Mouse (Mus musculus): ENCODE measurements around the gene Olfr38. TPM values are rescaled to one million over a fixed set of nuclear protein-coding genes. Genes with fewer than 3 reads are reported as not detected.

Olfr38 gene
- polyA plus RNA-seq (2015; fragmentation: Nextera tagmentation; extraction: Ambion mirVana) = not detected in 2 replicates

GRCm38 (mm10) chr6:42756104-42756503, at the start of gene Olfr38:
Gene Olfr38 (plus strand): TSS chr6:42756404.
- 74% methylated on average over 1 of the region's 1 CpGs for WGBS
- no peak for ATAC-seq (replicated peaks; ENCODE audit: extremely low read depth, insufficient read depth, low FRiP score)

GRCm38 (mm10) chr6:42709291-42710211, 46.7 kb upstream of the Olfr38 start, which contains the start of gene Tcaf1:
Gene Tcaf1 (minus strand): TSS chr6:42710088.
- no peaks in the 10 kb centered on the region for H3K9me3 ChIP-seq (replicated peaks; ENCODE audit: control insufficient read depth, low read length)
- peaks cover 7% of the 10 kb centered on the region for H3K4me1 ChIP-seq (ENCODE audit: control insufficient read depth, insufficient read depth, low read length)
- peak; percentile 98 for ATAC-seq (replicated peaks; ENCODE audit: extremely low read depth, insufficient read depth, low FRiP score)
- peak within 1 kb of the TSS; percentile 87 for H3K4me3 ChIP-seq (ENCODE audit: low read length)
- 3% methylated on average over 28 of the region's 28 CpGs for WGBS
- peak within 1 kb of the TSS; percentile 80 for H3K4me2 ChIP-seq (ENCODE audit: low read depth, low read length)
- no peaks in the 10 kb centered on the region for H3K36me3 ChIP-seq (ENCODE audit: control insufficient read depth, insufficient read depth)
- H3K27me3 ChIP-seq (ENCODE audit: control insufficient read depth, insufficient read depth, low read length) = no peaks in the 10 kb centered on the region
- H3K27ac ChIP-seq (ENCODE audit: low read length) = peak within 1 kb of the TSS; percentile 81
- peak within 1 kb of the TSS; percentile 90 for H3K9ac ChIP-seq (ENCODE audit: low read length)

More at GRCm38 (mm10) chr6:42756104-42756503, at the start of gene Olfr38:
- Histone ChIP-seq H3K27me3 (ENCODE audit: control insufficient read depth, insufficient read depth, low read length) (no peaks in the 10 kb centered on the region), H3K9me3 (replicated peaks; ENCODE audit: control insufficient read depth, low read length) (no peaks in the 10 kb centered on the region), H3K4me2 (ENCODE audit: low read depth, low read length) (no peak within 1 kb of the TSS), H3K27ac (ENCODE audit: low read length) (no peak within 1 kb of the TSS), H3K4me3 (ENCODE audit: low read length) (no peak within 1 kb of the TSS), H3K36me3 (ENCODE audit: control insufficient read depth, insufficient read depth) (no peaks in the 10 kb centered on the region), H3K9ac (ENCODE audit: low read length) (no peak within 1 kb of the TSS), H3K4me1 (ENCODE audit: control insufficient read depth, insufficient read depth, low read length) (no peaks in the 10 kb centered on the region)

- Histone ChIP-seq H3K4me3 (ENCODE audit: low read length) (no peak overlapping the region), H3K27ac (ENCODE audit: low read length) (no peak overlapping the region), H3K4me1 (ENCODE audit: control insufficient read depth, insufficient read depth, low read length) (no peaks in the 10 kb centered on the region), H3K9me3 (replicated peaks; ENCODE audit: control insufficient read depth, low read length) (no peaks in the 10 kb centered on the region), H3K36me3 (ENCODE audit: control insufficient read depth, insufficient read depth) (no peaks in the 10 kb centered on the region), H3K4me2 (ENCODE audit: low read depth, low read length) (no peak overlapping the region), H3K9ac (ENCODE audit: low read length) (no peak overlapping the region), H3K27me3 (ENCODE audit: control insufficient read depth, insufficient read depth, low read length) (no peaks in the 10 kb centered on the region)
- 26% methylated on average over 8 of the region's 8 CpGs for whole genome bisulfite sequencing
- ATAC-seq (replicated peaks; ENCODE audit: extremely low read depth, insufficient read depth, low FRiP score) = no peak
Measured at GRCm38 (mm10) chr6:42714668-42715067, 41.5 kb upstream of the Olfr38 start.

GRCm38 (mm10) chr6:42717973-42718372, 38.2 kb upstream of the Olfr38 start:
- Histone ChIP-seq H3K4me1 (ENCODE audit: control insufficient read depth, insufficient read depth, low read length) (no peaks in the 10 kb centered on the region), H3K4me3 (ENCODE audit: low read length) (no peak overlapping the region), H3K36me3 (ENCODE audit: control insufficient read depth, insufficient read depth) (no peaks in the 10 kb centered on the region), H3K27me3 (ENCODE audit: control insufficient read depth, insufficient read depth, low read length) (no peaks in the 10 kb centered on the region), H3K4me2 (ENCODE audit: low read depth, low read length) (no peak overlapping the region), H3K9ac (ENCODE audit: low read length) (no peak overlapping the region), H3K9me3 (replicated peaks; ENCODE audit: control insufficient read depth, low read length) (no peaks in the 10 kb centered on the region), H3K27ac (ENCODE audit: low read length) (no peak overlapping the region)
- no peak for ATAC-seq (replicated peaks; ENCODE audit: extremely low read depth, insufficient read depth, low FRiP score)

- H3K27me3 ChIP-seq (ENCODE audit: control insufficient read depth, insufficient read depth, low read length) = no peaks in the 10 kb centered on the region
- no peaks in the 10 kb centered on the region for H3K9me3 ChIP-seq (replicated peaks; ENCODE audit: control insufficient read depth, low read length)
- H3K4me1 ChIP-seq (ENCODE audit: control insufficient read depth, insufficient read depth, low read length) = no peaks in the 10 kb centered on the region
- no peaks in the 10 kb centered on the region for H3K36me3 ChIP-seq (ENCODE audit: control insufficient read depth, insufficient read depth)
- H3K27ac ChIP-seq (ENCODE audit: low read length) = no peak within 1 kb of the TSS
- ATAC-seq (replicated peaks; ENCODE audit: extremely low read depth, insufficient read depth, low FRiP score) = no peak
- no peak within 1 kb of the TSS for H3K9ac ChIP-seq (ENCODE audit: low read length)
- H3K4me3 ChIP-seq (ENCODE audit: low read length) = no peak within 1 kb of the TSS
- no peak within 1 kb of the TSS for H3K4me2 ChIP-seq (ENCODE audit: low read depth, low read length)
- 90% methylated on average over 1 of the region's 1 CpGs for WGBS
Measured at GRCm38 (mm10) chr6:42739071-42739470, 17.1 kb upstream of the Olfr38 start, which contains the start of gene Olfr453. Gene Olfr453 (plus strand): TSS chr6:42739371.

- no peaks in the 10 kb centered on the region for H3K4me1 ChIP-seq (ENCODE audit: control insufficient read depth, insufficient read depth, low read length)
- WGBS = 57% methylated on average over 5 of the region's 5 CpGs
- H3K36me3 ChIP-seq (ENCODE audit: control insufficient read depth, insufficient read depth) = no peaks in the 10 kb centered on the region
- no peak for ATAC-seq (replicated peaks; ENCODE audit: extremely low read depth, insufficient read depth, low FRiP score)
- no peak overlapping the region for H3K9ac ChIP-seq (ENCODE audit: low read length)
- H3K27ac ChIP-seq (ENCODE audit: low read length) = no peak overlapping the region
- no peaks in the 10 kb centered on the region for H3K27me3 ChIP-seq (ENCODE audit: control insufficient read depth, insufficient read depth, low read length)
- H3K4me3 ChIP-seq (ENCODE audit: low read length) = no peak overlapping the region
- no peak overlapping the region for H3K4me2 ChIP-seq (ENCODE audit: low read depth, low read length)
- H3K9me3 ChIP-seq (replicated peaks; ENCODE audit: control insufficient read depth, low read length) = no peaks in the 10 kb centered on the region
Measured at GRCm38 (mm10) chr6:42742303-42742702, 13.9 kb upstream of the Olfr38 start.

- no peaks in the 10 kb centered on the region for H3K36me3 ChIP-seq (ENCODE audit: control insufficient read depth, insufficient read depth)
- no peak for ATAC-seq (replicated peaks; ENCODE audit: extremely low read depth, insufficient read depth, low FRiP score)
- H3K4me1 ChIP-seq (ENCODE audit: control insufficient read depth, insufficient read depth, low read length) = no peaks in the 10 kb centered on the region
- no peak overlapping the region for H3K4me3 ChIP-seq (ENCODE audit: low read length)
- H3K4me2 ChIP-seq (ENCODE audit: low read depth, low read length) = no peak overlapping the region
- H3K27ac ChIP-seq (ENCODE audit: low read length) = no peak overlapping the region
- no peak overlapping the region for H3K9ac ChIP-seq (ENCODE audit: low read length)
- H3K9me3 ChIP-seq (replicated peaks; ENCODE audit: control insufficient read depth, low read length) = no peaks in the 10 kb centered on the region
- H3K27me3 ChIP-seq (ENCODE audit: control insufficient read depth, insufficient read depth, low read length) = no peaks in the 10 kb centered on the region
Measured at GRCm38 (mm10) chr6:42747846-42748245, 8.4 kb upstream of the Olfr38 start.

GRCm38 (mm10) chr6:42777066-42777465, 20.9 kb downstream of the Olfr38 start:
- Histone ChIP-seq H3K36me3 (ENCODE audit: control insufficient read depth, insufficient read depth) (no peaks in the 10 kb centered on the region), H3K27me3 (ENCODE audit: control insufficient read depth, insufficient read depth, low read length) (no peaks in the 10 kb centered on the region), H3K4me1 (ENCODE audit: control insufficient read depth, insufficient read depth, low read length) (no peaks in the 10 kb centered on the region), H3K9me3 (replicated peaks; ENCODE audit: control insufficient read depth, low read length) (no peaks in the 10 kb centered on the region), H3K27ac (ENCODE audit: low read length) (no peak overlapping the region), H3K4me3 (ENCODE audit: low read length) (no peak overlapping the region), H3K9ac (ENCODE audit: low read length) (no peak overlapping the region), H3K4me2 (ENCODE audit: low read depth, low read length) (no peak overlapping the region)
- WGBS = 83% methylated on average over 1 of the region's 1 CpGs
- ATAC-seq (replicated peaks; ENCODE audit: extremely low read depth, insufficient read depth, low FRiP score) = no peak

- Histone ChIP-seq H3K9me3 (replicated peaks; ENCODE audit: control insufficient read depth, low read length) (no peaks in the 10 kb centered on the region), H3K9ac (ENCODE audit: low read length) (no peak within 1 kb of the TSS), H3K27ac (ENCODE audit: low read length) (no peak within 1 kb of the TSS), H3K36me3 (ENCODE audit: control insufficient read depth, insufficient read depth) (no peaks in the 10 kb centered on the region), H3K4me1 (ENCODE audit: control insufficient read depth, insufficient read depth, low read length) (no peaks in the 10 kb centered on the region), H3K4me2 (ENCODE audit: low read depth, low read length) (no peak within 1 kb of the TSS), H3K4me3 (ENCODE audit: low read length) (no peak within 1 kb of the TSS), H3K27me3 (ENCODE audit: control insufficient read depth, insufficient read depth, low read length) (no peaks in the 10 kb centered on the region)
- no peak for ATAC-seq (replicated peaks; ENCODE audit: extremely low read depth, insufficient read depth, low FRiP score)
Measured at GRCm38 (mm10) chr6:42784793-42785192, 28.6 kb downstream of the Olfr38 start, which contains the start of gene Olfr452. Gene Olfr452 (plus strand): TSS chr6:42785093.

Measured in heart, embryonic 16.5 days (tissue).